Mouse (Mus musculus) cerebellum, postnatal 4 days (tissue): ENCODE results near the gene Adipoq.

Experiments used
- DNase-seq, 2 experiments: peaks; one replicate each; pipeline ENCODE4 v3.0.0; 2022; ENCODE audit warnings: low spot score in 2 of 2, mixed read lengths in 1 of 2

Gene Adipoq

GRCm38 (mm10) chr16:23114339-23115171 lies 31.8 kb upstream of the Adipoq start:
- no peak for DNase-seq

GRCm38 (mm10) chr16:23115486-23115885 lies 30.9 kb upstream of the Adipoq start:
- no peak for DNase-seq

GRCm38 (mm10) chr16:23117173-23117572 lies 29.2 kb upstream of the Adipoq start:
- no peak for DNase-seq

GRCm38 (mm10) chr16:23122446-23122845 lies 23.9 kb upstream of the Adipoq start:
- DNase-seq = no peak

GRCm38 (mm10) chr16:23123104-23123503 lies 23.2 kb upstream of the Adipoq start:
- DNase-seq = no peak

- no peak for DNase-seq
These were observed 21.9 kb upstream of the Adipoq start for GRCm38 (mm10) chr16:23124398-23124797.

GRCm38 (mm10) chr16:23127311-23127672 lies 19.0 kb upstream of the Adipoq start:
- no peak for DNase-seq

- peak; percentile 89 to 93 for DNase-seq
These were observed 18.5 kb upstream of the Adipoq start, which contains the start of gene Rfc4 for GRCm38 (mm10) chr16:23127673-23128375. Gene Rfc4 (minus strand): TSS chr16:23127737.

- no peak for DNase-seq
These were observed 16.0 kb upstream of the Adipoq start for GRCm38 (mm10) chr16:23130303-23130702.

GRCm38 (mm10) chr16:23132336-23132735 lies 14.0 kb upstream of the Adipoq start:
- DNase-seq = no peak

GRCm38 (mm10) chr16:23135421-23136149 lies 10.8 kb upstream of the Adipoq start:
- DNase-seq = no peak

GRCm38 (mm10) chr16:23136406-23136970 lies 9.8 kb upstream of the Adipoq start:
- DNase-seq = no peak

GRCm38 (mm10) chr16:23140911-23141310 lies 5.4 kb upstream of the Adipoq start:
- DNase-seq = no peak

GRCm38 (mm10) chr16:23144326-23144725 lies 2.0 kb upstream of the Adipoq start:
- no peak for DNase-seq

- DNase-seq = no peak
These were observed 1.1 kb upstream of the Adipoq start for GRCm38 (mm10) chr16:23145211-23145610.

- DNase-seq = no peak
These were observed 2.6 kb downstream of the Adipoq start for GRCm38 (mm10) chr16:23148936-23149335.

- no peak for DNase-seq
These were observed 3.1 kb downstream of the Adipoq start for GRCm38 (mm10) chr16:23149396-23149795.

- no peak for DNase-seq
These were observed 5.1 kb downstream of the Adipoq start for GRCm38 (mm10) chr16:23151423-23151822.

GRCm38 (mm10) chr16:23154261-23154660 lies 7.9 kb downstream of the Adipoq start:
- no peak for DNase-seq

GRCm38 (mm10) chr16:23157013-23157412 lies 10.7 kb downstream of the Adipoq start:
- DNase-seq = no peak

GRCm38 (mm10) chr16:23158292-23158691 lies 12.0 kb downstream of the Adipoq start:
- no peak for DNase-seq

- DNase-seq = no peak
These were observed 12.6 kb downstream of the Adipoq start for GRCm38 (mm10) chr16:23158957-23159356.
